Mouse (Mus musculus) testis, adult 2 months (tissue): ENCODE data around the gene En1.

ENCODE experiments used
- CTCF ChIP-seq: fragments of 200-500 bp; IDR thresholded peaks from 2 replicates; pipeline ENCODE4 v1.5.1; 2012; ENCODE audit warnings: low read depth, mild to moderate bottlenecking, inconsistent platforms, low read length, moderate library complexity; ENCODE audit not compliant: control insufficient read depth, insufficient read depth, insufficient replicate concordance
- POLR2A ChIP-seq: fragments of 200-500 bp; IDR thresholded peaks from 2 replicates; pipeline ENCODE4 v1.6.1; 2012; ENCODE audit warnings: low read depth, mild to moderate bottlenecking, inconsistent platforms, low read length, moderate library complexity; ENCODE audit not compliant: control insufficient read depth

- no peak for TF ChIP-seq CTCF
- no peak for TF ChIP-seq POLR2A
Measured at GRCm38 (mm10) chr1:120602876-120603655, 848 bp downstream of the En1 start.
